Mouse (Mus musculus): ENCODE results near the gene Stt3a.

- TF ChIP-seq CTCF (IDR thresholded peaks at IDR 0.05; ENCODE audit: control insufficient read depth, insufficient read depth, insufficient read length): no peak
- no peak for TF ChIP-seq CEBPB (IDR thresholded peaks at IDR 0.05; ENCODE audit: low read depth)
- TF ChIP-seq MAX (IDR thresholded peaks at IDR 0.05): no peak
- TF ChIP-seq USF1 (IDR thresholded peaks at IDR 0.05; ENCODE audit: low read depth): no peak
- TF ChIP-seq MYOG (IDR thresholded peaks at IDR 0.05; ENCODE audit: control insufficient read depth, extremely low read depth, insufficient read length): no peak
- no peak for TF ChIP-seq MYOD1 (IDR thresholded peaks at IDR 0.05; ENCODE audit: control insufficient read depth, insufficient read length, low read depth)
- TF ChIP-seq FOSL1 (IDR thresholded peaks at IDR 0.05; ENCODE audit: insufficient read depth, low read length, poor library complexity, severe bottlenecking): no peak
Measured at GRCm38 (mm10) chr9:36768156-36769047, 923 bp upstream of the Stt3a start.

Measured in C2C12 (cell line).